26 mouse cellular contexts compared by ENCODE assay signal in the genomic region with DNA sequence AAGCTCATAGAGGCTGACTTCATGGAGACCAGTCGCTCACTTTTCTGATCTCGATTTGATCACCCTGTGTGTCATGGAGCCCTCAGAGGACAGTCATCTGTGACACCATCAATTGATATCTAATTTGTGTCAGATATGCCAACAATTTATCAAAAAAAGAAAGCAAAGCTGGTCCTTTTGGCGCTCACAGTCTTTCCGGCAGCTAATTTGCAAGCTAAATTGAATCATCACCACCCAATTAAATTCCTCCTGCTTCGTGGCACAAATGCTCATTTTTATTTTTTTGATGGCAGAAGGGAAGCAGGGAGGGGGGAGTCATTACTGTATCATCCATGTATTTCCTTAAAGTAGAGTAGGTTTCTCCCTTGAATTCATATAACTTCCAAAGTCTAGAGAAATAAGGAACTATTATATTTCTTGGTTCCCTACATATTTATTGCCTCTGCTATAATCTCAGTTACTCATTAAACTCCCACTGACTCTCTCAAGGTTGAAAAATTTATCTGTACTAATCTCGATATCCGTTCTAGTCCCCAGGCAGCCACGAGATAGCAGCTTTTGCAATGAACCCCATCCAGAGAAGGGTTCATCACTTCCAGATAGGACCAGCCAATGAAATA.
A peak's percentile ranks its signal among the peaks of the same experiment; 100 is the strongest.
DNase-seq lines count a peak whose midpoint lies in the region; ATAC-seq lines count a peak whose summit lies in the region.
"Had no signal": no experiment of that assay in that cellular context is flagged by ENCODE, and none has a peak within 500 bp of the region (broad histone marks: within the 10 kb centered on the region; RNA-seq: fewer than 3 reads in every experiment).

No protein-coding gene starts in this region.

- peak; percentile 50; the same call in 1 of the 2 replicates for ATAC-seq in forebrain, embryonic 13.5 days
- ATAC-seq in forebrain, embryonic 11.5 days (replicated peaks; ENCODE audit: low FRiP score): no peak
- ATAC-seq in intestine, embryonic 15.5 days: peak; percentile 75
- ATAC-seq: hindbrain, embryonic 16.5 days; midbrain, embryonic 15.5 days had no signal

- no peak overlapping the region for H3K4me3 ChIP-seq in forebrain, embryonic 13.5 days
- no peak overlapping the region for H3K4me3 ChIP-seq in forebrain, embryonic 11.5 days (ENCODE audit: low read depth, low read length)
- H3K4me3 ChIP-seq in intestine, embryonic 15.5 days (replicated peaks): no peak overlapping the region
- H3K4me3 ChIP-seq: embryonic facial prominence, embryonic 15.5 days; heart, embryonic 10.5 days; hindbrain, embryonic 10.5 days; kidney, embryonic 15.5 days; limb, embryonic 15.5 days; lung, embryonic 15.5 days; midbrain, embryonic 15.5 days had no signal

- WGBS in forebrain, embryonic 13.5 days: 69% methylated on average over 8 of the region's 8 CpGs
- 84% methylated on average over 8 of the region's 8 CpGs for WGBS in forebrain, embryonic 11.5 days
- 59% methylated on average over 8 of the region's 8 CpGs for WGBS in intestine, embryonic 15.5 days

- H3K27me3 ChIP-seq in forebrain, embryonic 13.5 days: no peaks in the 10 kb centered on the region
- no peaks in the 10 kb centered on the region for H3K27me3 ChIP-seq in forebrain, embryonic 11.5 days (ENCODE audit: control insufficient read depth, insufficient read depth, low read length)
- H3K27me3 ChIP-seq in intestine, embryonic 15.5 days (replicated peaks): no peaks in the 10 kb centered on the region
- H3K27me3 ChIP-seq: embryonic facial prominence, embryonic 15.5 days; kidney, embryonic 15.5 days; limb, embryonic 15.5 days; lung, embryonic 15.5 days; midbrain, embryonic 15.5 days had no signal

- H3K36me3 ChIP-seq in forebrain, embryonic 13.5 days (ENCODE audit: poor library complexity, severe bottlenecking): no peaks in the 10 kb centered on the region
- no peaks in the 10 kb centered on the region for H3K36me3 ChIP-seq in forebrain, embryonic 11.5 days (ENCODE audit: control insufficient read depth, insufficient read depth, low read length)
- H3K36me3 ChIP-seq in intestine, embryonic 15.5 days: no peaks in the 10 kb centered on the region
- H3K36me3 ChIP-seq: embryonic facial prominence, embryonic 15.5 days; heart, embryonic 10.5 days; hindbrain, embryonic 10.5 days; kidney, embryonic 15.5 days; limb, embryonic 15.5 days; lung, embryonic 15.5 days; midbrain, embryonic 15.5 days had no signal

- H3K4me2 ChIP-seq in forebrain, embryonic 13.5 days: no peak overlapping the region
- H3K4me2 ChIP-seq in forebrain, embryonic 11.5 days (ENCODE audit: low read depth, low read length, severe bottlenecking): no peak overlapping the region
- no peak overlapping the region for H3K4me2 ChIP-seq in intestine, embryonic 15.5 days (replicated peaks)
- H3K4me2 ChIP-seq: embryonic facial prominence, embryonic 15.5 days; kidney, embryonic 15.5 days; limb, embryonic 15.5 days; lung, embryonic 15.5 days; midbrain, embryonic 15.5 days had no signal

- H3K4me1 ChIP-seq in forebrain, embryonic 13.5 days: peaks cover 3% of the 10 kb centered on the region; the same call in 1 of the 2 replicates
- H3K4me1 ChIP-seq in forebrain, embryonic 11.5 days (replicated peaks; ENCODE audit: control insufficient read depth, insufficient read depth, low read length): no peaks in the 10 kb centered on the region
- H3K4me1 ChIP-seq in intestine, embryonic 15.5 days (replicated peaks): no peaks in the 10 kb centered on the region
- H3K4me1 ChIP-seq: embryonic facial prominence, embryonic 15.5 days; heart, embryonic 10.5 days; hindbrain, embryonic 10.5 days; kidney, embryonic 15.5 days; limb, embryonic 15.5 days; lung, embryonic 15.5 days; midbrain, embryonic 15.5 days had no signal

- no peak for DNase-seq in forebrain, embryonic 11.5 days (ENCODE audit: low spot score)
- DNase-seq in Muller cell, postnatal 12 days (ENCODE audit: inconsistent ontology term): peak; percentile 31
- DNase-seq in layer of hippocampus, postnatal 10 days (ENCODE audit: low spot score in 2 of 2): peak; percentile 8 to 19
- DNase-seq in left cerebral cortex, postnatal 10 days (ENCODE audit: extremely low spot score in 1 of 2, low spot score in 2 of 2): no peak
- DNase-seq in adrenal gland, adult 8-10 months: no peak
- DNase-seq in lung, postnatal 4 days: no peak
- DNase-seq: cerebellum, adult 9-10 months; gastrocnemius, postnatal 10 days; heart, postnatal 10 days; kidney, adult 11 months; kidney, postnatal 36 days; left cerebral cortex, postnatal 4 days; thymus, adult 2 months; thymus, postnatal 4 days had no signal

- intact Hi-C loops in left cerebral cortex, postnatal 10 days (cut with DNase I): no loop called here

- H3K27ac ChIP-seq in forebrain, embryonic 13.5 days: no peak overlapping the region
- no peak overlapping the region for H3K27ac ChIP-seq in forebrain, embryonic 11.5 days (ENCODE audit: low read depth, low read length)
- no peak overlapping the region for H3K27ac ChIP-seq in intestine, embryonic 15.5 days
- H3K27ac ChIP-seq: embryonic facial prominence, embryonic 15.5 days; heart, embryonic 10.5 days; hindbrain, embryonic 10.5 days; kidney, embryonic 15.5 days; limb, embryonic 15.5 days; liver, embryonic 14.5 days; lung, embryonic 15.5 days; macrophage; midbrain, embryonic 15.5 days had no signal

- no peak overlapping the region for H3K9ac ChIP-seq in forebrain, embryonic 13.5 days
- no peak overlapping the region for H3K9ac ChIP-seq in forebrain, embryonic 11.5 days (ENCODE audit: low read length)
- H3K9ac ChIP-seq in intestine, embryonic 15.5 days: no peak overlapping the region
- H3K9ac ChIP-seq: embryonic facial prominence, embryonic 15.5 days; kidney, embryonic 15.5 days; limb, embryonic 15.5 days; liver, embryonic 14.5 days; lung, embryonic 15.5 days; midbrain, embryonic 15.5 days had no signal

- H3K9me3 ChIP-seq in forebrain, embryonic 13.5 days (replicated peaks): no peaks in the 10 kb centered on the region
- H3K9me3 ChIP-seq in forebrain, embryonic 11.5 days (ENCODE audit: control insufficient read depth, low read length): no peaks in the 10 kb centered on the region
- no peaks in the 10 kb centered on the region for H3K9me3 ChIP-seq in intestine, embryonic 15.5 days
- H3K9me3 ChIP-seq: embryonic facial prominence, embryonic 15.5 days; heart, embryonic 10.5 days; hindbrain, embryonic 10.5 days; kidney, embryonic 15.5 days; limb, embryonic 15.5 days; lung, embryonic 15.5 days; midbrain, embryonic 15.5 days had no signal

Comparison
In these comparisons a context has a peak if more than half of its experiments do, and no peak if none do; other contexts are left out.
1. DNase-seq: peak in Muller cell, postnatal 12 days (single experiment) and layer of hippocampus, postnatal 10 days (2 of 2); none in forebrain, embryonic 11.5 days (single experiment), left cerebral cortex, postnatal 10 days (0 of 2), adrenal gland, adult 8-10 months (single experiment) and lung, postnatal 4 days (0 of 2).